Mouse (Mus musculus) forebrain, embryonic 16.5 days (tissue): Measurements from ENCODE around the gene Olfr1404. TPM values are rescaled to one million over a fixed set of nuclear protein-coding genes. Genes with fewer than 3 reads are reported as not detected.
"Not testable (repeated sequence)": the region's sequence is repeated elsewhere in the genome, so short reads cannot be mapped to it uniquely, and the experiment has no call there.

Experiments used
- ATAC-seq: fragments of 200-750 bp; cut with Nextera tagmentation; 2 replicates; pipeline ENCODE4 v1.8.0; 2017; ENCODE audit warnings: mild to moderate bottlenecking, moderate library complexity
- H3K27ac ChIP-seq: fragments of 300-500 bp; sonication (generic); 2 replicates; pipeline ENCODE4 v1.5.1; 2014; ENCODE audit warnings: low read length, control low read depth
- H3K27me3 ChIP-seq: fragments of 300-500 bp; sonication (generic); replicated peaks from 2 replicates; pipeline ENCODE4 v1.6.1; 2014; ENCODE audit warnings: low read length; ENCODE audit not compliant: control insufficient read depth, insufficient read depth
- H3K36me3 ChIP-seq: fragments of 300-500 bp; sonication (generic); 2 replicates; pipeline ENCODE4 v1.6.1; 2014; ENCODE audit not compliant: control insufficient read depth, insufficient read depth
- H3K4me1 ChIP-seq: fragments of 300-500 bp; sonication (generic); replicated peaks from 2 replicates; pipeline ENCODE4 v1.6.1; 2014; ENCODE audit warnings: low read length; ENCODE audit not compliant: control insufficient read depth, insufficient read depth
- H3K4me2 ChIP-seq: fragments of 300-500 bp; sonication (generic); 2 replicates; pipeline ENCODE4 v1.6.1; 2014; ENCODE audit warnings: mild to moderate bottlenecking, low read length, control low read depth
- H3K4me3 ChIP-seq: fragments of 300-500 bp; sonication (generic); replicated peaks from 2 replicates; pipeline ENCODE4 v1.5.1; 2014; ENCODE audit warnings: mild to moderate bottlenecking, low read length, control low read depth
- H3K9ac ChIP-seq: fragments of 300-500 bp; sonication (generic); replicated peaks from 2 replicates; pipeline ENCODE4 v1.6.1; 2014; ENCODE audit warnings: low read depth, low read length, control low read depth
- H3K9me3 ChIP-seq: fragments of 300-500 bp; sonication (generic); 2 replicates; pipeline ENCODE4 v1.6.1; 2016; ENCODE audit warnings: low read length; ENCODE audit not compliant: control insufficient read depth
- WGBS: fragments of 180-500 bp; shearing (Covaris S2); extraction: QIAGEN DNeasy Blood & Tissue Kit; methylation state at CpG from one replicate; pipeline ENCODE4 v1.1.7; 2014; 5-methylcytosine and 5-hydroxymethylcytosine counted together
- polyA plus RNA-seq: library from polyadenylated mRNA; unstranded; fragments of >200 nt; fragmentation: Nextera tagmentation; extraction: Ambion mirVana; gene quantifications from 2 replicates; pipeline ENCODE4 v1.2.1, GENCODE M21; 2015

Olfr1404 gene
- polyA plus RNA-seq, result not detected in 2 replicates

DNA sequence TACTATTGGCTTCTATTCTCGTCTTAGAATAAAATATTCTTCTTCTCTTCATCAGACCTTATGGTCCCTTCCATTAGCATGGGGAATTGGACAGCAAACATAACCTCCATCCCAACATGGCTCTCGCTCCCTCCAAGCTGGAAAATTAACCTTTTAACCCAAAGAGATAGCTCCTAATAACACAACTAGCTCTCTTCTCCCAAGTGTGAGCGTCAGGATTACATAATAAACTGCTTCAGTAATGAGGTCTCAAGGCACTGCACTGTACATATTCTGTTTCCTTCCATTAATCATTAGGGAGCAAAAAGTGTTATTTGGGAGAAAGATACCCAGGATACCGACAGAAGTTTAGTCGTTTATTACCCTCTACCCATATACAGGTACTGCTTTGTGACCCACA lies at the start of gene Olfr1404:
TSS of gene Olfr1404 (plus strand) at position 301 of the 400 bp plus-strand sequence.
- Histone ChIP-seq H3K4me2 (no peak within 1 kb of the TSS), H3K27me3 (no peaks in the 10 kb centered on the region), H3K4me1 (no peaks in the 10 kb centered on the region), H3K9me3 (no peaks in the 10 kb centered on the region), H3K36me3 (no peaks in the 10 kb centered on the region), H3K4me3 (no peak within 1 kb of the TSS), H3K27ac (no peak within 1 kb of the TSS), H3K9ac (no peak within 1 kb of the TSS)
- WGBS, result 91% methylated on average over 5 of the region's 5 CpGs
- no peak for ATAC-seq

GRCm38 (mm10) chr1:173174154-173174842 lies 37.9 kb upstream of the Olfr1404 start:
- Histone ChIP-seq H3K36me3 (no peaks in the 10 kb centered on the region), H3K4me3 (no peak overlapping the region), H3K9me3 (no peaks in the 10 kb centered on the region), H3K4me1 (no peaks in the 10 kb centered on the region), H3K27ac (no peak overlapping the region), H3K4me2 (no peak overlapping the region), H3K9ac (no peak overlapping the region), H3K27me3 (no peaks in the 10 kb centered on the region)
- no peak for ATAC-seq

GRCm38 (mm10) chr1:173190540-173190939 lies 21.7 kb upstream of the Olfr1404 start, which contains the start of gene Olfr1406:
Gene Olfr1406 (minus strand): TSS chr1:173190640.
- Histone ChIP-seq H3K4me3 (no peak within 1 kb of the TSS), H3K4me1 (no peaks in the 10 kb centered on the region), H3K27ac (no peak within 1 kb of the TSS), H3K27me3 (no peaks in the 10 kb centered on the region), H3K9ac (no peak within 1 kb of the TSS), H3K36me3 (no peaks in the 10 kb centered on the region), H3K9me3 (no peaks in the 10 kb centered on the region), H3K4me2 (no peak within 1 kb of the TSS)
- 56% methylated on average over 3 of the region's 3 CpGs for WGBS
- ATAC-seq, result no peak

DNA sequence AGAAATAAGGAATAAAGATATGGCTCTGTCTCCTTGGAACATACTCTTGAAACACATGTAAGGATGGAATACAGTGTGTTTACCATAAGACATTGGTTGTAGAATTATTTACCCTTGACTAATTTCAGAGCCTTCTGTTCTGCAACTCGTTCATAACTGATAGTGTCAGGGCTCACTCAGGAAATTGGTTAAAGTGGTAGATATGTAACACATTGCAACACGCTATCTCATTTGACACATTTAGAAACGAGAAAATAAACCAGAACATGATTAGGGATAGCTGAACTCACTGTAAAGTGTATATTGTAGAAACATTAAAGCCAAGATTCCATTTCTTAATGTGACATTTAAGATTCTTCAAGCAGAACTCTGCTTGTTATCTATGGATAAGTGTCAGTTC lies 20.1 kb upstream of the Olfr1404 start:
- H3K9ac ChIP-seq, result no peak overlapping the region
- no peaks in the 10 kb centered on the region for H3K4me1 ChIP-seq
- no peak overlapping the region for H3K4me3 ChIP-seq
- no peaks in the 10 kb centered on the region for H3K27me3 ChIP-seq
- no peak overlapping the region for H3K27ac ChIP-seq
- H3K36me3 ChIP-seq, result no peaks in the 10 kb centered on the region
- ATAC-seq, result no peak
- H3K4me2 ChIP-seq, result no peak overlapping the region
- no peaks in the 10 kb centered on the region for H3K9me3 ChIP-seq
- WGBS, result 79% methylated on average over 3 of the region's 3 CpGs

DNA sequence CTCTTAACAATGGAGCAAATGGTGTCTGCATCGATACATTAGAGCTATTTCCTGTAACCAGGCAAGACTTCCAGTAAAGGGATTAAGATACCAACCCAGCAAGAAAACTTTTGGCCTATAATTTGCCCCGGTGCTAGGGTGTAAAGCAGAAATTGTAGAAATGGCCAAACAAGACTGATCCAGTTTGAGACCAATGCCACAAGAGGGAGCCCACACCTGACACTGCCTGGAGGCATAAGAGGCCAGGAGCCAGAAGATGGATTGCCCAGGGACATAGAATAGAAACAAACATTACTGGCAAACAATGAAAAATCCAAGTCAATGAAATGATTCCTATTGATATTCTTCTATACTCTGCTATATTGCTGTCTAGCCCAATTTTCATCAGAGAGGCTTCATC lies 15.8 kb upstream of the Olfr1404 start:
- WGBS, result 91% methylated on average over 2 of the region's 2 CpGs
- Histone ChIP-seq H3K9me3 (no peaks in the 10 kb centered on the region), H3K4me3 (no peak overlapping the region), H3K27ac (no peak overlapping the region), H3K4me1 (no peaks in the 10 kb centered on the region), H3K9ac (no peak overlapping the region), H3K27me3 (no peaks in the 10 kb centered on the region), H3K36me3 (no peaks in the 10 kb centered on the region), H3K4me2 (no peak overlapping the region)
- ATAC-seq, result no peak

DNA sequence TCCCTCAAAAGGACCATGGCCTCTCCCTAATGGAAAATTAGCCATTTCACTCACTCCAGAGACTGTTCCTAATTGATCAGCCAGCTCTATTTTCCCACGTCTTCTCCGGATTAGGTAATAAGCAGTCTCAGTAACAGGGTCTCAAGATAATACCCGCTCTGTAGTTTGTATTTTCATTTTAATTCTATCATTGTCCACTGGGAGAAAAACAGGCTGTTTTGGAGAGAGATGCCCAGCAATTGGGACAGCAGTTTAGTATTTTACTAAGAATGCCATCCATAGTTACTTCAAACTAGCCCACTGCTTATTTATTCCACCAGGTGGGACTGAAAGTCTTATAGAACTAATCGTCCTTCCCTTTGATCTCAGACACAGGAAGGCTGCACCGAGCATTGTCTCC lies 14.7 kb upstream of the Olfr1404 start, which contains the start of gene Olfr218:
TSS of gene Olfr218 (plus strand) at position 301 of the 400 bp plus-strand sequence.
- Histone ChIP-seq H3K4me1 (no peaks in the 10 kb centered on the region), H3K4me3 (no peak within 1 kb of the TSS), H3K9ac (no peak within 1 kb of the TSS), H3K4me2 (no peak within 1 kb of the TSS), H3K27me3 (no peaks in the 10 kb centered on the region), H3K27ac (no peak within 1 kb of the TSS), H3K36me3 (no peaks in the 10 kb centered on the region), H3K9me3 (no peaks in the 10 kb centered on the region)
- no peak for ATAC-seq
- 48% methylated on average over 5 of the region's 5 CpGs for WGBS

GRCm38 (mm10) chr1:173216481-173216880 lies 4.3 kb downstream of the Olfr1404 start:
- no peak overlapping the region for H3K4me3 ChIP-seq
- ATAC-seq, result no peak
- no peaks in the 10 kb centered on the region for H3K36me3 ChIP-seq
- H3K4me1 ChIP-seq, result no peaks in the 10 kb centered on the region
- no peak overlapping the region for H3K27ac ChIP-seq
- H3K27me3 ChIP-seq, result no peaks in the 10 kb centered on the region
- H3K9me3 ChIP-seq, result no peaks in the 10 kb centered on the region
- no peak overlapping the region for H3K4me2 ChIP-seq
- WGBS, result 92% methylated on average over 3 of the region's 3 CpGs
- H3K9ac ChIP-seq, result no peak overlapping the region

- H3K36me3 ChIP-seq, result no peaks in the 10 kb centered on the region
- no peak within 1 kb of the TSS for H3K27ac ChIP-seq
- H3K9me3 ChIP-seq, result no peaks in the 10 kb centered on the region
- no peaks in the 10 kb centered on the region for H3K27me3 ChIP-seq
- no peak within 1 kb of the TSS for H3K4me2 ChIP-seq
- no peaks in the 10 kb centered on the region for H3K4me1 ChIP-seq
- 88% methylated on average over 2 of the region's 2 CpGs for WGBS
- no peak within 1 kb of the TSS for H3K9ac ChIP-seq
- no peak for ATAC-seq
- H3K4me3 ChIP-seq, result no peak within 1 kb of the TSS
Measured at GRCm38 (mm10) chr1:173227081-173227480, 14.9 kb downstream of the Olfr1404 start, which contains the start of gene Fcer1a. Gene Fcer1a (minus strand): TSS chr1:173227214.

GRCm38 (mm10) chr1:173237004-173237403 lies 24.8 kb downstream of the Olfr1404 start:
- WGBS, result 88% methylated on average over 1 of the region's 1 CpGs

More at GRCm38 (mm10) chr1:173237004-173237403, 24.8 kb downstream of the Olfr1404 start:
- not testable (repeated sequence) for ATAC-seq, H3K4me2 ChIP-seq, H3K4me1 ChIP-seq, H3K27me3 ChIP-seq, H3K27ac ChIP-seq, H3K4me3 ChIP-seq, H3K9me3 ChIP-seq, H3K9ac ChIP-seq, H3K36me3 ChIP-seq
